Mouse (Mus musculus): ENCODE measurements around the gene Vps13c.

Vps13c gene

GRCm38 (mm10) chr9:68022311-68023043, 182.3 kb downstream of the Vps13c start:
- DNase-seq (ENCODE audit: low read depth), result no peak

GRCm38 (mm10) chr9:68028631-68029030, 188.4 kb downstream of the Vps13c start:
- no peak for DNase-seq (ENCODE audit: low read depth)

- DNase-seq (ENCODE audit: low read depth), result no peak
Measured at GRCm38 (mm10) chr9:68033771-68034170, 193.6 kb downstream of the Vps13c start.
